Mouse (Mus musculus): ENCODE measurements around the gene Smarce1.

Smarce1 gene

DNA sequence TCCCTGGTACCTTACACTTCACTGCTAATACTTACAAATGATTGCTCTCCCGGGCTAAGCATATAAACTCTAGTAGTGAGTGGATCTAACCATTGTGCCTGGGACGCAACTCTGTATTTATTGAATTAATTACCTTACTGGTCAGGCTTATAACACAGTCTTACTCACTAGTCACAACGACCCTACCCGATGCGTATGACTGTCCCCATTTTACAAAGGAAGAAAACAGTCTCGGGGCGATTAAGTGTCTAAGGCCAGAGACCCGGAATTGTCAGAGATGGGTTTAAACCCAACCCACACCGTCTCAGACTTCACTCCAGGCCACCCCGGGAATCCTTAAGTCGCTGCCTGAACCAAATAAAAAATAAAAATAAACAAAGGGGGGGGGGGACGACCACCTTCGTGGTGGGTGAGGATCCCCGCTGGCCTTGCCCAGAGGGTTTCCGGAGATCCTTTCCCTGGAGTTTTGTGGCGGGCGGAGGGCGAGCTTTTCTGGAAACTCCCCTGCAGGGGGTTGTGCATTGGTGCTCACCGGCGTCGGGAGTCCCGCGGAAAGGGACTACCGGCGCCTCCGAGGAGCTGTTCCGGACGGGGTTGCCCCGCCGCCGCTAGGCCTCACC lies 1.1 kb downstream of the Smarce1 start:
- peak in 1 of 2 experiments; percentile 9 for DNase-seq (ENCODE audit: low spot score in 2 of 2)

DNA sequence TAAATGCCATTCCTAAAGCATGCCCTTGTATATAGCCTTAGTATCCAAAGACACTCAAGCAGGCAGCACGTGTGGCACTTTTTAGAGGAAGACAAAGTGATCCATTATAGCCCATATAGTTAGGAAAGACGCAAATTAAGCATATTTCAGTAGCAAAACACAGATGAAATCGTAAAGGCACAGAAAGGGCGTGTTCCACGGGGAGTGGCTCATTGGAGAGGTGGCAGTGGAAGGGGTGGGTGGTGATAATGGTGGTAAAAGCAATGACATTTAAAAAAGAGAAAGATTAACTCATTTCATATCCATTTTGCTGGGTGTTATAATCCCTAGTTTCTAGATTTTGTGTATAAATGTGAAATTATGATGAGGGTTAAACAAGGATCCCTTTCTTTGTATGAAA lies 4.5 kb downstream of the Smarce1 start:
- DNase-seq (ENCODE audit: low spot score in 2 of 2): no peak

DNA sequence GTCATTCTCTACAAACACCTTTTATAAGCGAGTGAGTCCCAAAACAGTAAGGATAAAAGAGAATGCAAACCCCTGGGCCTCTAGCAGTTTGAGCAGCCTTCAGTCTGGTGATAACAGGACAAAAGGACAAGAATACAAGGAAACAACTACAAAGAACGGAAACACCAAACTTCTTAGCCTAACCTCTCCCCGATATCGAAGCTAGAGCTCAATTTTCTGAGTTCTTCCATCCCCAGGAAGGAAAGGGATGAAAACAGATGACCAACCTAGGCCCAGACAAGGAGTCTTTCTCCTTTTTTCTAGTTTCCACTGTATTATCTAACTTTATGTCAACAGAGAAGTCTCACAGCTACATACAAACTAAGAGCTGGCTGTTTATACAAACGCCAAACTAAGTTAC lies 7.5 kb downstream of the Smarce1 start:
- DNase-seq (ENCODE audit: low spot score in 2 of 2): no peak

DNA sequence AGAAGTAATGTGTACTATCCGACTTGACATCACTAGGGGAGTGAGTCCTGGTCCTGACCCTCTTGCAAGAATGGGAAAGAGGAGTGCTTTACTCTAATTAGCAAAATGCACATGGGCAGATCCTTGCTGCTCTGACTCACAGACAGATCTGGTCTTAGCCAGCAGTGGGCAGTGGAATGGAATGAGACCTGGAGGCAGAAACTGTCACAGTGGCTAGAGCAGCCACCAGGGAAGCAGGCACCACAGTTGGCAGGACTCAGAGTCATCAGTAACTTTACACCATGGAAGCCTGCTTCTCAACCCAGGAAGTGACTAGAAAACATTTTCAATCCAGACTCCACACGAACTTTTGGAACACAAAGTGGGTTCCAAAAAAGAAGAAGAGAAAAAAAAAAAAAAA lies 9.0 kb downstream of the Smarce1 start:
- no peak for DNase-seq (ENCODE audit: low spot score in 2 of 2)

DNA sequence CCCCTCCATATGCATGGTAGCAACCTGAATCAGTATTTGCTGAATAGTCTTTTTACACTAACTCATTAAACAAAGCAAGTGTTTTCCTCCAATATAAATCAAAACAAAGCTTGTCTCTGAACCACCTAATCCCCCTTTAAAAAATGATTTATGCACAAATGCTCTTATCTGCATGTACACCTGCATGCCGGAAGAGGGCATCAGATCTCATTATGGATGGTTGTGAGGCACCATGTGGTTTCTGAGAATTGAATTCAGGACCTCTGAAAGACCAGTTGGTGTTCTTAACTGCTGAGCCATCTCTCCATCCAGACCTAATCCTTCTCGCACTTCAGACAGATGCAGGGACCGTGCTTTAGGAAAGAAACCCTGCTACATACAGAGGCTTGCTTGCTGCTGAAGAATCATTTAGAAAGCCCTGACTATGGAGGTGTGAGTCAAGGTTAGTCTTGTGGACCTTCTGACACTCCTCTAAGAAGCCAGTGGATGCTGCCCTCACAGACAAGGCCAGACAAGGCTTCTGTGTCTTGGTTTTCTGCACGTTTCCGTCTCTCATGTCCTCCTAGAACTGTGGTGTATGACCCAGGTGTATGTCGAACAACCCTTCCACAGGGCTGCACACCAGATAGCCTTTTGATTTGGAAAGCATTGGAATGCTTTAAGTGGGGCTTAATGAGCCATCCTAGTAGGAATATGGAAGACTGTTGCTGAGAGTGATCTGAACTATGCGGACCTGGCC lies 13.4 kb downstream of the Smarce1 start:
- no peak for DNase-seq (ENCODE audit: low spot score in 2 of 2)

DNA sequence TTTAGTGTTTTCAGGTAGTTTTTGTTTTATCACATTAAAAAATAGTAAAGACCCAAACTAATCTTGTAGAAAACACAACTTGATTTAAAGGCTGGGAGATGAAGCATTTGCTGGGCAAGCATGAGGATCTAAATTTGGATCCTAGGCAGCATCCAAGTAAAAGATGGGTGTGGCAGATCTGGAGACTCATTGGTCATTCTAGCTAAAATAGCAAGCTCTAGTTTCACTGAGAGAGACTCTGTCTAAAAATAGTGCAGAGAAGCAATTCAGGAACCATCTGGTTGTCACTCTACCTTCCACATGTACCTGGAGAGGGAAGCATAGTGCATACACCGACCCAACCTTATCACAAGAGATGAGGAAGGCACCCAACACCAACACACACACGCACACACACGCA lies 14.6 kb downstream of the Smarce1 start:
- no peak for DNase-seq (ENCODE audit: low spot score in 2 of 2)

DNA sequence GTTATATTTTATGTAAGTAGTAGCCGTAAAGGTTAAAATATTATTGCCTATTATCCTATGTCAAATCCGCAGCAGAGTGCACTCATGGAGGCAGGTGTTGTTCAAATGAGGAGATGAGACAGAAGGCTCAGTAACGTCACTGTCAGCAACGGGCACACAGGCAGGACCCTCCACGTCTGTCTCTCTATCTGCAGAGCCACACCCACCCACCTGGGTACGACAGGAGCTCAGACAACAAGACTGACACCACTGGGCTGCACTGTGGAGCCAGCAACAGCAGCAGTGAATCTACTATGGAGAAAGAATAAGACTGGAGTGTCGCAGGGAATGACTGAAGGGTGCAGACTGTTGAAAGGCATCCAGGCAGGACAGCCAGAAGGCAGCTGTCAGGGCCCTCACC lies 18.1 kb downstream of the Smarce1 start:
- no peak for DNase-seq (ENCODE audit: low spot score in 2 of 2)

DNA sequence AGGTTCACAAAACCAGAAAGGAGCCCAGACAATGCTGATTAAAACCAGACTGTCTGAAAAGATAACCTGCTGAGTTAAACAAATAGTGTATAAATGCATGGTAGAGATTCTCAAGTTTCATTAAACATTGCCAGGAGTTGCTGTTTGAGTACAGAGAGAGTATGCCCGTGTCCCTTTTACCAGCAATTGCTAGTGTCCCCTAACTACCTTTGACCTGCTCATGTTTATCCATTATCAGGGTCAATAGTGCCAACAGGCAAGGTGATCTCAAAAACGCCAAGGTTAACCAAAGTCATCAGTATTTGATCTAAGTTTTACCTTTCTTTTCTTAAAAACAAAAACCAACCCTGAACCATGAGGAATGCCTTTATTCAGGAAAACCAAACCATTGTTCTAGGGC lies 18.9 kb downstream of the Smarce1 start:
- no peak for DNase-seq (ENCODE audit: low spot score in 2 of 2)

DNA sequence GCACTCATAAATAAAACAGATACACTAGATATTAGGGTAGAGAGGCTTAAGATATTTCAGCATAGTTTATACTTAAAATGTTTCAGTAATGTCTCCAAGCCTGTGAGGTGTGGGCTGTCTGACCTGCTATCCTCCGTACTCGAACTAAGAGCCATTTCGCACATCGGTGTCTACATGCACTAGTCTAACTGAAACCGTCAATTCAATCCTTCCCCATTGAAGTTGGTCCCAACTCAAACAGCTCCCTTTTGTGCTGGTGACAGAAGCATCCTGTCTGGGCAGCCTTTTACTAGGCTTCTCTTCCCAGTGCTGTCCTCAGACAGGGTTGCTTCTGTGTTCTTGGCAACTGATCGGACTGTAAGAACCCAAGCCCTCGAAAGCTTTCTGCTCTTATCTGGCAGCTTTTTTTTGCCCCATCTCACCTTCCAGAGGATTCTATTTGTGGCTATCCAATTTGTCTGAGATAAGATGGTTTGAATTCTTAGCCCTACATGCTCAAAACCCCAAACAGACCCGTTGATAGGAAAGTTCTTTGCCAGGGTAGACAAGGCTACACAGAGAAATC lies 22.6 kb downstream of the Smarce1 start:
- DNase-seq (ENCODE audit: low spot score in 2 of 2): no peak

DNA sequence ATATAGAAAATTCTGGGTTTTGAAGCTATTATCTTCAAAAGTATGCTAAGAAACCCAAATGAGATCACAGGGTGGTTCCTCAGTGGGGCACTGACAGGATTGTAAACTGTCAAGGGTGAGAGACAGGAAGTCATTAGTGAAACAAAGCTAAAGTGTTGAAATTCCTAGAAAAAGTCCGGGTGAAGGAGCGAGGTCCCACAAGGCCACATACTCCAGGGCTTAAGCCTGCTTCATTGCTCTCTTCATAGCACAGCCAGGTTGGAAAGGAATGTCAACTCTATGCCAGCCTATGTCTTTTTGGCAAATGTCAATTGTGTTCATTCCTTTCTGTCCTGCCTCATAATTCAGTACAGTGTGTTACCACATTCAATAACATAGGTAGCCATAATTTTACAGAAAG lies 23.4 kb downstream of the Smarce1 start:
- no peak for DNase-seq (ENCODE audit: low spot score in 2 of 2)

DNA sequence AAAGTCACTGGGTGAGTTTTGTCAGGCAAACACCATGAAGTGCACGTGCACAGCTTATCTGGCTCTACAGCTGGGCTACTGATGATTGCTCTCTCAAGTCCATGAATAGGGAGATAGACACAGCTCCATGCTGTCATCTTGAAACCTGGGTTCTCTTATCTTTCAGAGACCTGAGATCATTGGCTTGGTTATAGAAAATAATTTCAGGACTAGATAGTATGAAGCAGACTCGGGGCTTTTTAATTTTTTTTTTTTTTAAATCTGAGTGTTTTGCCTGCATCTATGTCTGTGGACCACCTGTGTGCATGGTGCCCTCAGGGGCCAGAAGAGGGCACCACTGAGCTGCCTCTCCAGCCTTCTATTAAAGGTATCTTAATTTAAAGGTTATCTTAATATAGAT lies 23.9 kb downstream of the Smarce1 start:
- no peak for DNase-seq (ENCODE audit: low spot score in 2 of 2)

DNA sequence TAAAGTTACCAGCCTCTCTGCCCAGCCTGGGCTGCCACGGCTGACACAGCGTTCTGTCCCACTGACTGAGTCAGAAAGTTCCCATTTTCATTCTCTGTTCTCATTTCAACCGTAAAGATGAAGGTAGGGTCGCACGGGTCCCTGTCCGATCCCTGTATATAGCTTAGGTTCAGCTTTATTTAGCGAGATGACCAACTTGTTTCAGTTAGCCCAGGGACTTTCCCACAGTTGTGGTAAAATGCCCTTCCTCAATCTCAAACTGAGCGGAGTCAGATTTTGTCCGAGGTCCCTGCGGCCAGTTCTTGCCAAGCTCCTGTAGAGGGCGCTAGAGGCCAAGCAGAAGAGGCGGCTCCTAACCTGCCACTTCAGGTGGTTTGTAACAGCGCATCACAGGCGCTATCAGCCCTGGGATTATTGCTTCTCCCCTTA lies 41.6 kb downstream of the Smarce1 start:
- peak; percentile 43 to 68 for DNase-seq (ENCODE audit: low spot score in 2 of 2)

DNA sequence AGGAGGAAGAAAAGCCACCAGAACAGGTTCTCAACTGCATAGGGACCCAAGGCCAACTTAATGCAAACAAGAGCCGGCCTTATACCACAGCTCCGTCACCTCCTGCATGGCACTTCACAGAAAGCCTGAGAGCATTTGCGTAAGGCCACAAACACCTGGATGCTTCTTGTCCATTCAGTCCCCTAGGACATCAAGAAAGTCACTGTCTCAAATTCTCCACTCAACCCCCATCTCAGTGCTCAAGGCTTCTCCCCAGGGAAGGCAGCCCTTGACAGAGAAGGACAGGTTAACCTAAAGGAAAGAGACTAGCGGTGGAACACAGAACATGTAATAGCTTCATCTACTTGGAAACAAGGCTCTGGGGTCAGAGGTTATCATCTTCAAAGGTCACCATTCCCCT lies 43.5 kb downstream of the Smarce1 start:
- no peak for DNase-seq (ENCODE audit: low spot score in 2 of 2)

DNA sequence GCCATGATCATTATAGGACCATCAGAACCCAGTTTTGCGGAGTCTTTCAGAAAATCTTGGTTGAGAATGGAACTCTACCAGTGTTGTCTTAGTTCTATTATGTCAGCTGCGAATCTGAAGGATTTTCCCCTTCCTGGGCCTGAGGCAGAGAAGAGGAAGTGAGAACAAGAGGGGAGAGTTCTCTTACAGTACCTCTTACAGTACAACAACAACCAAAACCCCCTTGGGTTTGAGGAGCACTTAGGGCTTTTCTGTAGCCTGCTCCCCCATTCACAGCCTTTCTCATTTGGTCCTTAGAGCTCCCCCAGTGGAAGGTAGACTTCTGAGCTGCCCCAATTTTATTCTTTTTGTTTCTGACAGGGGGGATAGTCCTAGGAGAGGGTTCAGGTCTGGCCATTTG lies 44.0 kb downstream of the Smarce1 start:
- no peak for DNase-seq (ENCODE audit: low spot score in 2 of 2)

DNA sequence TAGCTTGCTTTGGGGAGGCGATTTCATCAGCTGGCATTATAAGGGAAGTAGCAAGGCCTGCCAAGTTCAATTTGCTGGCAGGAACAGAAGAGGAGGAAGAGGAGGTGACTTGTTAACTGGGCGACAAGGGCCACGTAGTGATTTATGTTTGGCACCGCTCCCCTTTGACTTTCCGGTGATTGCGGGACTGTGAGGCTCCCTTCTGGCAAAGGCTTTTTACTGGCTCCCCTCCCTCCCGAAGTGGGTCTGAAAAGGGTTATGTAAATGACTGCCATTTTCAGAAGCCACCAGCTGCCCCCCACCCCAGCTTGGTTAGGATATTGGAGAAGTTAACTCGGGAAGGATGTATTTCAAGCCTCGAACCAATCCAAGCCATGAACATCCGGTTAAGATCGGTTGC lies 48.2 kb downstream of the Smarce1 start:
- peak in 1 of 2 experiments; percentile 10 for DNase-seq (ENCODE audit: low spot score in 2 of 2)

DNA sequence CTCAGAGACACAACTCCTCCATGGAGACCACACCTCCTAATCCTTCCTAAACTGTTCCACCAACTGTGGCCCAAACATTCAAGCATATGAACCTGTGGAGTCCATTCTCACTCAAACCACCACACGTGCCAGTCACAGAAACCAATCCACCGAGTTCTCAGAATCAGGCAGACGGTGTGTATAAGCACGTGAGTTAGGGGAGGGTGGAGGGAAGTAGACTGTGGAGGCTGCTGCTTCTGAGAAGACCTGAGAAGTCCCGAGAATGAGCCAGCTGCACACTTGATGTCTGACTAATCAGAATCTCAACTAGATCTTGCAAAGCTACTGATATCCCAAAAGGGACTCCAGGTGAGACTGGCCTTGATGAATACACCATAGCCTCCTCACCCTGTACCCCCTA lies 50.7 kb downstream of the Smarce1 start:
- DNase-seq (ENCODE audit: low spot score in 2 of 2): no peak

DNA sequence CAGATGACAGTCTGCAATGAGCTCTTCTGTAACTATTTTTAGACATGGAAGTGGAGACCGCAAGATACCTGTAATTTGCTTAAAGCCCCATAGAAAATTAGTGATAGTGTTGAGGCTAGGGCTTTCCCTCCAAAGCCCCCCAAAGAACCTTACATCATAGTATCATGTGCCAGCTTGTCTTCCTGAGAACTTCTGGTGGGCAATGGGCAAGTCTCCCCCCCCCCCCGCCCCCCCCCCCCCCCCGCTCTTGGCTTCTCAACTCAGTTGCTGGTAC lies 53.0 kb downstream of the Smarce1 start:
- DNase-seq (ENCODE audit: low spot score in 2 of 2): no peak

DNA sequence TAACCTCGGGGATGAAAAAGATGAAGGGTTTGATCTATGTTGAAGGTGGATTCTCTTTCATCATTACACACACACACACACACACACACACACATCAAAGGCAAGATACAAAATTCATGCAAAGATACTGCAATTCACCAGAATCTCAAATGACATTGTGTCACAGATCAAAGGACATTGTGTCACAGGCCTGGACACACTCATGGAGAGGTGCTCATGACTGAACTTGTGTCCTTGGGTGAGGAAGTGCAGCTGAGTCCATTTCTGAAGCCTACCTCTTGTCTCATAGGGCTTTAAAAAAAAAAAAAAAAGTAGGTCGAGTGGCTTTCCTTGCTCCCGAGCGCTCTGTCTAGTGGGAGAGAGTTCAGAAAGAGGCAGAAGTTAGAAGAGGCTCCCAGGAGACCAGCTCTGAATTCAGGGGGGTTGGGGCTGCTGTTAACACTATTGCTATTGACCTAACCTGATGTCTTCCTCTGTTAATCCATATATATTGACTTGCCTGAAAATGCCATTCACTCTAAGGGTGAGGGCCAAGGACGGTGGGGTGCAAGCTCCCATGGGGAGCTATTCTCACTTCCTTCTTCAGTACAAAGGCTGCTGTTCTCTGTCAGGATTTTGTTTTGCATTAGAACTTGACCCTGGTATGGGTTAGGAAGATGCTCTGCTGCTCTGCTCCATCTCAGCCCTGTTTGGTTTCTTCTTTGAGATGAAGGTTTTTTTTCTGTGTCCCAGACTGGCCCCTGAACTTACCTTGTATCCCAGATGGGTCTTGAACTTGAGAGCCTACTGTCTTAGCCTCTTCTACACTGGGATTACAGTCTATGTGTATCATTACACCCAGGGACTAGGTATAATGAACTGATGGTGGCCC lies 53.5 kb downstream of the Smarce1 start:
- DNase-seq (ENCODE audit: low spot score in 2 of 2): no peak

DNA sequence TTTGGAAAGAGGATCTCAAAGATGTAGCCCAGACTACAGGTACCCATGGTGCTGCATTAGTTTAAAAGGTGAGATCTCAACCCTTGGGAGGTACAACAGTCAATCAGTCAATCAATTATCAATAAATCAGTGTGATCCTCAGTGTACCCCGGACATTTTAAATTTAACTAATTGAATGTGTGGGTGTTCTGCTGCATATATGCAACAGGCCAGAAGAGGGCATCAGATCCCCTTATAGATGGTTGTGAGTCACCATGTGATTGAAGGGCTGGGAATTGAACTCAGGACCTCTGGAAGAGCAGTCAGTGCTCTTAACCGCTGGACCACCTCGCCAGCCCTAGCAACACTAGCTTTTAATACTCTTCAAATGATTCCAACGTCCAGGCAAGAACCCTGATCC lies 58.8 kb downstream of the Smarce1 start:
- no peak for DNase-seq (ENCODE audit: low spot score in 2 of 2)

DNA sequence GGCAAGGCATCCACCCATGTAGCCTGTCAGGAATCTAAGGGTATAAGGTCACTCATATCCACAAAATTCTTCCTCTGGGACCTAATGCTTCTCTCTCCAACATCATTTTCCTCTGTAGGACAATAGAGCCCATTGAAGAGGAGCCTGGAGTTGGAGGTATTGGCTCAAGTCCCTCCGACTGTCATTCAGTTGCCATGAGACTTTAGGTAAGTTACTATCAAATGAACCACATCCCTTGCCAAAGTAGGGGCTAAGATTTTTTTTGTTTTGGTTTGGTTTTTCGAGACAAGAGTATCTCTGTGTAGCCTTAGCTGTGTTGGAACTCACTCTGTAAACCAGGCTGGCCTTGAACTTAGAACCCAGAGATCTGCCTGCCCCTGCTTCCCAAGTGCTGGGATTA lies 59.4 kb downstream of the Smarce1 start:
- no peak for DNase-seq (ENCODE audit: low spot score in 2 of 2)

DNA sequence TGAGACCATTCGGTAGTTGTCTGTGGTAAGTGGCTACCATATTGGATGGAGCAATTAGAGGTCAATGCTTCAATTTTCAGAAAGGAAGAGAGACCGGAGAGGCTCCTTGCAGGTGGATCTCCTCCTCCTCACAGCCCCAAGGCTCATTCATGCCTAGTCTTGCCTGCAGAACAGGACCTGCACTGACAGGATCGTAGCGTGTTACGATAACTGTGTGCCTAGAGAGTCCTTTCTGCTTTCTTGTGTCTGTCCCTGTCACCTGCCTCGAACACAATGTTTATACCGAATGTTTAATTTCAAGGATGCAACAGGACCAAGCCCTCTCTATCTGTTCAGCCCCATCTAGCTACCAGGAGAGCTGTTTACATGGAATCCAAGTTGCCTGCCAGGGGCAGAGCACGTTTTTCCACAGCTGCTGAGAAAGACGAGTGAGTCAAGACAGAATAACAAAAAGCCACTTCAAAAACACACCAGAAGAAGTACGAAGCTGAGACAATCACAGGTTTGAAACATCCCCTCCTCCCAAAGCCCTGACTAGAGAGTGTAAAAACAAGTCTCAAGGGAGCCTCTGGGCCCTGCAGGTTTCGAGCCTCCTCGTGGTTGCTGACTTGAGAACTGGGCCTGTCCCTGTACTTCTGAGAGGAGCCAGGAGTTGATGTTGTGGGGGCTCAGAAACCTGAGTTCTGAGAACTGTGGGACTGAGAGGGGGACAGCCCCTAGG lies 60.1 kb downstream of the Smarce1 start:
- no peak for DNase-seq (ENCODE audit: low spot score in 2 of 2)

DNA sequence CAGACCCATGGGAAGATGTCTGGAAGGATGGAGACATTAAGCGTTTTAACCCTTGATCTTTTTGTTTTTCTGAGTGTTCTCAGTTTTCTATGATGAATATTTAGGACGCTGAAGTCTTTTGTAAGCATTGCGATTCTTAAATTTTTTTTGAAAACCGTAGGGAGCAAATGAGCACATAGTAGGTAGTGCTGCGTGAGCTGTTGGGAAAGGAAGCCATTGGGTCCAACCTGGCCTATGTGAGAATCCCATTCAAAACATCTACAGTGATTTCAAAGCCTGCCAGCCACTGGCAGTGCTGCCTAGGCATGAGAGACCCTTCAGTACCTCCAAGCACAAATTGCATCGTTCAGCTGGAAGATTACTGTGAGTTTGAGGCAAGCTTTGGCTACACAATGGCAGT lies 60.8 kb downstream of the Smarce1 start:
- no peak for DNase-seq (ENCODE audit: low spot score in 2 of 2)
